Mouse (Mus musculus) kidney, embryonic 16.5 days (tissue): ENCODE results near the gene Ptgfrn. TPM values are rescaled to one million over a fixed set of nuclear protein-coding genes. Genes with fewer than 3 reads are reported as not detected.
A peak's percentile ranks its signal among the peaks of the same experiment; 100 is the strongest.

Experiments used
- ATAC-seq: fragments of 200-750 bp; cut with Nextera tagmentation; 2 replicates; pipeline ENCODE4 v1.8.0; 2017; ENCODE audit warnings: moderate TSS enrichment; ENCODE audit not compliant: low FRiP score, low TSS enrichment
- H3K27ac ChIP-seq: fragments of 300-500 bp; sonication (generic); 2 replicates; pipeline ENCODE4 v1.5.1; 2014; ENCODE audit warnings: low read length
- H3K27me3 ChIP-seq: fragments of 300-500 bp; sonication (generic); 2 replicates; pipeline ENCODE4 v1.6.1; 2014; ENCODE audit warnings: low read length, control low read depth, mixed read lengths; ENCODE audit not compliant: insufficient read depth
- H3K36me3 ChIP-seq: fragments of 300-500 bp; sonication (generic); 2 replicates; pipeline ENCODE4 v1.6.1; 2014; ENCODE audit warnings: low read length, control low read depth, mixed read lengths; ENCODE audit not compliant: insufficient read depth
- H3K4me1 ChIP-seq: fragments of 300-500 bp; sonication (generic); 2 replicates; pipeline ENCODE4 v1.6.1; 2014; ENCODE audit warnings: low read length, control low read depth, mixed read lengths; ENCODE audit not compliant: insufficient read depth
- H3K4me2 ChIP-seq: fragments of 300-500 bp; sonication (generic); replicated peaks from 2 replicates; pipeline ENCODE4 v1.6.1; 2014; ENCODE audit warnings: low read depth, low read length
- H3K4me3 ChIP-seq: fragments of 300-500 bp; sonication (generic); 2 replicates; pipeline ENCODE4 v1.5.1; 2014; ENCODE audit warnings: mild to moderate bottlenecking, low read length
- H3K9ac ChIP-seq: fragments of 300-500 bp; sonication (generic); replicated peaks from 2 replicates; pipeline ENCODE4 v1.6.1; 2014; ENCODE audit warnings: low read length
- H3K9me3 ChIP-seq: fragments of 300-500 bp; sonication (generic); 2 replicates; pipeline ENCODE4 v1.6.1; 2016; ENCODE audit warnings: low read length, control low read depth
- WGBS: fragments of 180-500 bp; shearing (Covaris S2); extraction: QIAGEN DNeasy Blood & Tissue Kit; methylation state at CpG from one replicate; pipeline ENCODE4 v1.1.7; 2014; 5-methylcytosine and 5-hydroxymethylcytosine counted together
- polyA plus RNA-seq: library from polyadenylated mRNA; unstranded; fragments of >200 nt; fragmentation: Nextera tagmentation; extraction: Ambion mirVana; gene quantifications from 2 replicates; pipeline ENCODE4 v1.2.1, GENCODE M21; 2015

The Ptgfrn gene
- polyA plus RNA-seq, 1 experiment from 2014 or later = 2.1 TPM

- 0 out of 2 replicates have a peak overlapping the region, but pooled peaks have one; percentile 29 for H3K27ac ChIP-seq
- peaks cover 14% of the 10 kb centered on the region for H3K4me1 ChIP-seq
- H3K9ac ChIP-seq = no peak overlapping the region
- H3K4me2 ChIP-seq = no peak overlapping the region
- H3K9me3 ChIP-seq = no peaks in the 10 kb centered on the region
- no peaks in the 10 kb centered on the region for H3K36me3 ChIP-seq
- 41% methylated on average over 4 of the region's 4 CpGs for WGBS
- H3K4me3 ChIP-seq = no peak overlapping the region
- ATAC-seq = no peak
- H3K27me3 ChIP-seq = no peaks in the 10 kb centered on the region
These were observed 94.8 kb downstream of the Ptgfrn start for GRCm38 (mm10) chr3:101015254-101015653.

GRCm38 (mm10) chr3:101013536-101013935, 96.5 kb downstream of the Ptgfrn start:
- no peak overlapping the region for H3K4me2 ChIP-seq
- no peak overlapping the region for H3K4me3 ChIP-seq
- H3K27ac ChIP-seq = no peak overlapping the region
- no peaks in the 10 kb centered on the region for H3K36me3 ChIP-seq
- H3K27me3 ChIP-seq = no peaks in the 10 kb centered on the region
- no peak overlapping the region for H3K9ac ChIP-seq
- ATAC-seq = no peak
- H3K9me3 ChIP-seq = no peaks in the 10 kb centered on the region
- peaks cover 14% of the 10 kb centered on the region for H3K4me1 ChIP-seq
- WGBS = 86% methylated on average over 3 of the region's 3 CpGs

- Histone ChIP-seq H3K4me3 (no peak overlapping the region), H3K9me3 (no peaks in the 10 kb centered on the region), H3K27ac (no peak overlapping the region), H3K9ac (no peak overlapping the region), H3K36me3 (no peaks in the 10 kb centered on the region), H3K4me2 (no peak overlapping the region), H3K4me1 (peaks cover 14% of the 10 kb centered on the region), H3K27me3 (no peaks in the 10 kb centered on the region)
- ATAC-seq = no peak
- WGBS = 91% methylated on average over 10 of the region's 10 CpGs
These were observed 97.1 kb downstream of the Ptgfrn start for GRCm38 (mm10) chr3:101013005-101013404.

- H3K4me3 ChIP-seq = no peak overlapping the region
- H3K4me1 ChIP-seq = peaks cover 14% of the 10 kb centered on the region
- no peaks in the 10 kb centered on the region for H3K27me3 ChIP-seq
- no peak for ATAC-seq
- H3K27ac ChIP-seq = no peak overlapping the region
- H3K36me3 ChIP-seq = no peaks in the 10 kb centered on the region
- no peak overlapping the region for H3K9ac ChIP-seq
- no peaks in the 10 kb centered on the region for H3K9me3 ChIP-seq
- no peak overlapping the region for H3K4me2 ChIP-seq
- WGBS = 86% methylated on average over 8 of the region's 8 CpGs
These were observed 97.5 kb downstream of the Ptgfrn start for GRCm38 (mm10) chr3:101012597-101012996.

GRCm38 (mm10) chr3:101012131-101012571, 97.9 kb downstream of the Ptgfrn start:
- H3K9me3 ChIP-seq = no peaks in the 10 kb centered on the region
- H3K9ac ChIP-seq = no peak overlapping the region
- peak; percentile 49; the same call in 1 of the 2 replicates for ATAC-seq
- H3K27me3 ChIP-seq = no peaks in the 10 kb centered on the region
- no peak overlapping the region for H3K4me3 ChIP-seq
- peaks cover 14% of the 10 kb centered on the region for H3K4me1 ChIP-seq
- H3K4me2 ChIP-seq = no peak overlapping the region
- H3K27ac ChIP-seq = no peak overlapping the region
- 45% methylated on average over 10 of the region's 10 CpGs for WGBS
- H3K36me3 ChIP-seq = no peaks in the 10 kb centered on the region

- no peaks in the 10 kb centered on the region for H3K36me3 ChIP-seq
- no peaks in the 10 kb centered on the region for H3K27me3 ChIP-seq
- WGBS = 54% methylated on average over 5 of the region's 5 CpGs
- no peak overlapping the region for H3K9ac ChIP-seq
- H3K4me2 ChIP-seq = no peak overlapping the region
- peaks cover 14% of the 10 kb centered on the region for H3K4me1 ChIP-seq
- no peaks in the 10 kb centered on the region for H3K9me3 ChIP-seq
- no peak overlapping the region for H3K27ac ChIP-seq
- no peak for ATAC-seq
- no peak overlapping the region for H3K4me3 ChIP-seq
These were observed 98.9 kb downstream of the Ptgfrn start for GRCm38 (mm10) chr3:101011203-101011600.

- H3K27ac ChIP-seq = no peak overlapping the region
- H3K9ac ChIP-seq = no peak overlapping the region
- peaks cover 10% of the 10 kb centered on the region for H3K4me1 ChIP-seq
- no peaks in the 10 kb centered on the region for H3K9me3 ChIP-seq
- H3K27me3 ChIP-seq = no peaks in the 10 kb centered on the region
- H3K4me3 ChIP-seq = no peak overlapping the region
- 89% methylated on average over 4 of the region's 4 CpGs for WGBS
- H3K4me2 ChIP-seq = no peak overlapping the region
- ATAC-seq = no peak
- H3K36me3 ChIP-seq = no peaks in the 10 kb centered on the region
These were observed 99.4 kb downstream of the Ptgfrn start for GRCm38 (mm10) chr3:101010589-101011202.

GRCm38 (mm10) chr3:101007112-101007782, 102.8 kb downstream of the Ptgfrn start:
- H3K4me1 ChIP-seq = 0 out of 2 replicates have a peak, but pooled peaks cover under 1% of the 10 kb centered on the region
- H3K4me3 ChIP-seq = no peak overlapping the region
- H3K27me3 ChIP-seq = no peaks in the 10 kb centered on the region
- no peak overlapping the region for H3K27ac ChIP-seq
- no peak overlapping the region for H3K9ac ChIP-seq
- no peaks in the 10 kb centered on the region for H3K9me3 ChIP-seq
- ATAC-seq = no peak
- H3K4me2 ChIP-seq = no peak overlapping the region
- WGBS = 52% methylated on average over 5 of the region's 5 CpGs
- H3K36me3 ChIP-seq = no peaks in the 10 kb centered on the region

- Histone ChIP-seq H3K4me2 (no peak overlapping the region), H3K27ac (no peak overlapping the region), H3K4me3 (no peak overlapping the region), H3K27me3 (no peaks in the 10 kb centered on the region), H3K4me1 (no peaks in the 10 kb centered on the region), H3K9ac (no peak overlapping the region), H3K9me3 (no peaks in the 10 kb centered on the region), H3K36me3 (no peaks in the 10 kb centered on the region)
- ATAC-seq = no peak
- WGBS = 64% methylated on average over 6 of the region's 6 CpGs
These were observed 104.7 kb downstream of the Ptgfrn start for GRCm38 (mm10) chr3:101005392-101005791.
